Mouse (Mus musculus) brain, embryonic 14.5 days (tissue): ENCODE measurements around the gene 1700029H14Rik.
A peak's percentile ranks its signal among the peaks of the same experiment; 100 is the strongest.

Source experiments
- CTCF ChIP-seq: fragments of 200-500 bp; IDR thresholded peaks from 2 replicates; pipeline ENCODE4 v1.5.1; 2012; ENCODE audit warnings: inconsistent platforms, mild to moderate bottlenecking, moderate library complexity, borderline replicate concordance; ENCODE audit not compliant: insufficient read depth, insufficient read length; ENCODE audit errors: extremely low read depth
- POLR2A ChIP-seq: fragments of 200-500 bp; IDR thresholded peaks from 2 replicates; pipeline ENCODE4 v1.6.1; 2012; ENCODE audit warnings: mild to moderate bottlenecking, inconsistent platforms, borderline replicate concordance; ENCODE audit not compliant: poor library complexity, insufficient read depth, insufficient read length, severe bottlenecking; ENCODE audit errors: extremely low read depth

DNA sequence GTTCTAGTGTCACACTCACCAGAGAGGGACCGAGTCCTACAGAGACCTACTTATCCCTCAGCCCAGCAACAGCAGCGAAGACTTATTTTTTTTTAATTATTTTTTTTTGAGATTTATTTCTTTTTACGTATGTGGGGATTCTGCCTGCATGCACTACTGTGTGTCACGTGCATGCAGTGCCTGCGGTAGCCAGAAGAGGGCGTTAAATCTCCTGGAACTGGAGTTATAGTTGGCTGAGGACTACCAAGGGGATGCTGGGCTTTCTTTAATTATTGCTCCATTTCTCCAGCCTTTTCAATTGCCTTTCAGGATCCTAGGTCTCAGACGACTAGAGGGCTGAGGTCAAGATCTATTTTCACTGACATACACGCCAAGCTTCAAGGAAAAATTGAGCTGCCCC lies 40.4 kb upstream of the 1700029H14Rik start:
- TF ChIP-seq CTCF, result peak; percentile 67; the same call in 1 of the 2 replicates
- no peak for TF ChIP-seq POLR2A
